Mouse (Mus musculus) liver, embryonic 15.5 days (tissue): ENCODE measurements around the gene Pcbp2. TPM values are rescaled to one million over a fixed set of nuclear protein-coding genes. Genes with fewer than 3 reads are reported as not detected.

ENCODE experiments used
- ATAC-seq: fragments of 200-750 bp; cut with Nextera tagmentation; 2 replicates; pipeline ENCODE4 v1.8.0; 2017; ENCODE audit warnings: moderate number of reproducible peaks, mild to moderate bottlenecking, moderate library complexity; ENCODE audit not compliant: insufficient read depth
- H3K27ac ChIP-seq: fragments of 300-500 bp; sonication (generic); replicated peaks from 2 replicates; pipeline ENCODE4 v1.5.1; 2015; ENCODE audit warnings: mild to moderate bottlenecking, inconsistent platforms
- H3K27me3 ChIP-seq: fragments of 300-500 bp; sonication (generic); 2 replicates; pipeline ENCODE4 v1.6.1; 2015; ENCODE audit warnings: mild to moderate bottlenecking, inconsistent platforms
- H3K36me3 ChIP-seq: fragments of 300-500 bp; sonication (generic); replicated peaks from 2 replicates; pipeline ENCODE4 v1.6.1; 2015; ENCODE audit warnings: moderate library complexity, mild to moderate bottlenecking, inconsistent platforms
- H3K4me1 ChIP-seq: fragments of 300-500 bp; sonication (generic); replicated peaks from 2 replicates; pipeline ENCODE4 v1.6.1; 2015; ENCODE audit warnings: inconsistent platforms
- H3K4me2 ChIP-seq: fragments of 300-500 bp; sonication (generic); 2 replicates; pipeline ENCODE4 v1.6.1; 2015; ENCODE audit warnings: moderate library complexity, mild to moderate bottlenecking, inconsistent platforms
- H3K4me3 ChIP-seq: fragments of 300-500 bp; sonication (generic); replicated peaks from 2 replicates; pipeline ENCODE4 v1.5.1; 2015; ENCODE audit warnings: mild to moderate bottlenecking, inconsistent platforms
- H3K9ac ChIP-seq: fragments of 300-500 bp; sonication (generic); 2 replicates; pipeline ENCODE4 v1.6.1; 2015; ENCODE audit warnings: moderate library complexity, mild to moderate bottlenecking, inconsistent platforms
- H3K9me3 ChIP-seq: fragments of 300-500 bp; sonication (generic); replicated peaks from 2 replicates; pipeline ENCODE4 v1.6.1; 2016; ENCODE audit warnings: inconsistent platforms
- WGBS: fragments of 180-500 bp; shearing (Covaris S2); methylation state at CpG from one replicate; pipeline ENCODE4 v1.1.7; 2015; ENCODE audit warnings: mixed read lengths; ENCODE audit not compliant: insufficient replicate concordance; 5-methylcytosine and 5-hydroxymethylcytosine counted together
- polyA plus RNA-seq: library from polyadenylated mRNA; unstranded; fragments of >200 nt; fragmentation: Nextera tagmentation; extraction: Ambion mirVana; gene quantifications from 2 replicates; pipeline ENCODE4 v1.2.1, GENCODE M21; 2015

The Pcbp2 gene
- polyA plus RNA-seq, 1 experiment from 2014 or later, result 64.1 TPM

- Histone ChIP-seq H3K4me2 (no peak overlapping the region), H3K4me1 (peaks cover 16% of the 10 kb centered on the region; the same call in 1 of the 2 replicates), H3K9me3 (no peaks in the 10 kb centered on the region), H3K4me3 (no peak overlapping the region), H3K36me3 (peaks cover 98% of the 10 kb centered on the region), H3K9ac (no peak overlapping the region), H3K27ac (no peak overlapping the region), H3K27me3 (no peaks in the 10 kb centered on the region)
- ATAC-seq, result no peak
- 86% methylated on average over 3 of the region's 3 CpGs for WGBS
These were observed 28.0 kb downstream of the Pcbp2 start for GRCm38 (mm10) chr15:102498322-102498721.

- Histone ChIP-seq H3K27ac (no peak overlapping the region), H3K9me3 (no peaks in the 10 kb centered on the region), H3K27me3 (no peaks in the 10 kb centered on the region), H3K9ac (no peak overlapping the region), H3K4me1 (peaks cover 16% of the 10 kb centered on the region; the same call in 1 of the 2 replicates), H3K4me3 (no peak overlapping the region), H3K36me3 (peaks cover 98% of the 10 kb centered on the region), H3K4me2 (no peak overlapping the region)
- WGBS, result 68% methylated on average over 3 of the region's 3 CpGs
- ATAC-seq, result no peak
These were observed 29.0 kb downstream of the Pcbp2 start for GRCm38 (mm10) chr15:102499370-102499769.

GRCm38 (mm10) chr15:102499851-102500250 is 29.5 kb downstream of the Pcbp2 start:
- peaks cover 16% of the 10 kb centered on the region; the same call in 1 of the 2 replicates for H3K4me1 ChIP-seq
- H3K9me3 ChIP-seq, result no peaks in the 10 kb centered on the region
- H3K27ac ChIP-seq, result no peak overlapping the region
- H3K4me3 ChIP-seq, result no peak overlapping the region
- H3K4me2 ChIP-seq, result no peak overlapping the region
- no peaks in the 10 kb centered on the region for H3K27me3 ChIP-seq
- H3K36me3 ChIP-seq, result peaks cover 98% of the 10 kb centered on the region
- WGBS, result 87% methylated on average over 6 of the region's 6 CpGs
- no peak overlapping the region for H3K9ac ChIP-seq
- ATAC-seq, result no peak

GRCm38 (mm10) chr15:102500479-102500878 is 30.1 kb downstream of the Pcbp2 start:
- Histone ChIP-seq H3K4me3 (no peak overlapping the region), H3K36me3 (peaks cover 96% of the 10 kb centered on the region), H3K27me3 (no peaks in the 10 kb centered on the region), H3K27ac (no peak overlapping the region), H3K4me1 (peaks cover 20% of the 10 kb centered on the region), H3K9ac (no peak overlapping the region), H3K4me2 (no peak overlapping the region), H3K9me3 (no peaks in the 10 kb centered on the region)
- ATAC-seq, result no peak
- 80% methylated on average over 5 of the region's 5 CpGs for WGBS

- no peak overlapping the region for H3K27ac ChIP-seq
- H3K27me3 ChIP-seq, result no peaks in the 10 kb centered on the region
- H3K9me3 ChIP-seq, result no peaks in the 10 kb centered on the region
- H3K4me1 ChIP-seq, result peaks cover 26% of the 10 kb centered on the region
- H3K9ac ChIP-seq, result no peak overlapping the region
- ATAC-seq, result no peak
- H3K4me2 ChIP-seq, result no peak overlapping the region
- H3K36me3 ChIP-seq, result peaks cover 88% of the 10 kb centered on the region
- 82% methylated on average over 19 of the region's 19 CpGs for WGBS
- H3K4me3 ChIP-seq, result no peak overlapping the region
These were observed 30.9 kb downstream of the Pcbp2 start for GRCm38 (mm10) chr15:102501084-102501814.

- WGBS, result 79% methylated on average over 9 of the region's 9 CpGs
- Histone ChIP-seq H3K9me3 (no peaks in the 10 kb centered on the region), H3K27me3 (no peaks in the 10 kb centered on the region), H3K36me3 (peaks cover 77% of the 10 kb centered on the region), H3K9ac (no peak overlapping the region), H3K4me1 (peaks cover 33% of the 10 kb centered on the region), H3K4me3 (no peak overlapping the region), H3K4me2 (no peak overlapping the region), H3K27ac (no peak overlapping the region)
- no peak for ATAC-seq
These were observed 32.0 kb downstream of the Pcbp2 start for GRCm38 (mm10) chr15:102502254-102502840.

- Histone ChIP-seq H3K36me3 (peaks cover 66% of the 10 kb centered on the region), H3K4me3 (no peak within 1 kb of the TSS), H3K27ac (no peak within 1 kb of the TSS), H3K4me2 (no peak within 1 kb of the TSS), H3K27me3 (no peaks in the 10 kb centered on the region), H3K4me1 (peaks cover 33% of the 10 kb centered on the region), H3K9ac (no peak within 1 kb of the TSS), H3K9me3 (no peaks in the 10 kb centered on the region)
- no peak for ATAC-seq
- WGBS, result 86% methylated on average over 1 of the region's 1 CpGs
These were observed 33.1 kb downstream of the Pcbp2 start, which contains the start of gene Gm10337 for GRCm38 (mm10) chr15:102503447-102503846. Gm10337 (plus strand) TSS chr15:102503722.

GRCm38 (mm10) chr15:102503924-102504782 is 33.8 kb downstream of the Pcbp2 start:
- Histone ChIP-seq H3K4me1 (peaks cover 33% of the 10 kb centered on the region), H3K9ac (no peak overlapping the region), H3K27me3 (no peaks in the 10 kb centered on the region), H3K9me3 (no peaks in the 10 kb centered on the region), H3K4me2 (no peak overlapping the region), H3K27ac (no peak overlapping the region), H3K36me3 (peaks cover 61% of the 10 kb centered on the region), H3K4me3 (no peak overlapping the region)
- ATAC-seq, result no peak
- 83% methylated on average over 9 of the region's 9 CpGs for WGBS

GRCm38 (mm10) chr15:102505073-102505769 is 34.9 kb downstream of the Pcbp2 start:
- Histone ChIP-seq H3K9me3 (no peaks in the 10 kb centered on the region), H3K27me3 (peaks cover 7% of the 10 kb centered on the region; the same call in 1 of the 2 replicates), H3K4me1 (peaks cover 40% of the 10 kb centered on the region), H3K4me2 (no peak overlapping the region), H3K27ac (no peak overlapping the region), H3K36me3 (peaks cover 50% of the 10 kb centered on the region), H3K9ac (no peak overlapping the region), H3K4me3 (no peak overlapping the region)
- WGBS, result 73% methylated on average over 12 of the region's 12 CpGs
- ATAC-seq, result no peak

- Histone ChIP-seq H3K9ac (no peak overlapping the region), H3K4me2 (no peak overlapping the region), H3K4me3 (no peak overlapping the region), H3K4me1 (peaks cover 47% of the 10 kb centered on the region), H3K9me3 (no peaks in the 10 kb centered on the region), H3K27me3 (peaks cover 14% of the 10 kb centered on the region), H3K36me3 (peaks cover 43% of the 10 kb centered on the region), H3K27ac (no peak overlapping the region)
- WGBS, result 68% methylated on average over 9 of the region's 9 CpGs
- ATAC-seq, result no peak
These were observed 35.6 kb downstream of the Pcbp2 start for GRCm38 (mm10) chr15:102505770-102506463.
